Mouse (Mus musculus): ENCODE measurements at regions not wholly inside any gene's neighbourhood (a gene's known extent, or its start where the extent isn't known, plus 50 kb on each side); places are given as distances from the start of the nearest gene placed in this dataset.

DNA sequence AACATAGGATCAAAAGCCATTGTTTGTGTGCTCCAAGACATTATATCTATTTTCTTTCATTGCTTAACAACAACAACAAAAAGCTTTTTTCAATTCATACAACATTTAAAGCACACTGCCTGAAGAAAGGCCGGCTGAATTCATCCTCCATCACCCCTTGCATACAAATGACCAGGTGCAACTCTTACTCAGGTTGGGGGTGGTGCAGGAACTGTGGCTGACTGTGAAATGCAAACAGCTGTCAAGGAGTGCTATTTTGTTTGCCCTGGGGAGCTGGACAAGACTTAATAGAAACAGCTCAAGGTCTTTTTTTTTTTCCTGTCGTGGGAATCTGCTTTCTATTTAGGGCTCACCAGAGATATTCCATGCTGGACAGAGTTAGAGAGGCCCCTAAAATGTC lies 406.6 kb upstream of the Cldn34d start:
- DNase-seq (ENCODE audit: extremely low spot score, low spot score) = no peak

DNA sequence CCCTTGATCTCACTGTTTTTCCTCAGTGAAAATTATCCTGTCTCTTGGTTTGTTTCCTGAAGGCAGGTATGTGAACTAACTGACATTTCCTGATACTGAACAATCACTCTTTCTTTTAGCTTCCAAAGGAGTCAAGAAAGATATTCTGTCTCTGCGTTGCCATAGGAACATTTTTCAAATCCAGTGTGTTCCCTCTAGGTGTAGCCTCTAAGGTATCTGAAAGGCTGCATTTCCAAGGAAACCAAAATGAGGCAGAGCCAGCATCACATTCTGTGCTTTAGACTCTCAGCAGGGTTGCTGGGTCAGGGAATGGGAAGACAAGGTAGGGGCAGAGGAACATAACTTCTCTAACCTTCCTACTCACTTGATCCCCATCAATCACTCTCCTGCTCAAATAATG lies 411.2 kb upstream of the Cldn34d start:
- DNase-seq (ENCODE audit: extremely low spot score, low spot score) = no peak

DNA sequence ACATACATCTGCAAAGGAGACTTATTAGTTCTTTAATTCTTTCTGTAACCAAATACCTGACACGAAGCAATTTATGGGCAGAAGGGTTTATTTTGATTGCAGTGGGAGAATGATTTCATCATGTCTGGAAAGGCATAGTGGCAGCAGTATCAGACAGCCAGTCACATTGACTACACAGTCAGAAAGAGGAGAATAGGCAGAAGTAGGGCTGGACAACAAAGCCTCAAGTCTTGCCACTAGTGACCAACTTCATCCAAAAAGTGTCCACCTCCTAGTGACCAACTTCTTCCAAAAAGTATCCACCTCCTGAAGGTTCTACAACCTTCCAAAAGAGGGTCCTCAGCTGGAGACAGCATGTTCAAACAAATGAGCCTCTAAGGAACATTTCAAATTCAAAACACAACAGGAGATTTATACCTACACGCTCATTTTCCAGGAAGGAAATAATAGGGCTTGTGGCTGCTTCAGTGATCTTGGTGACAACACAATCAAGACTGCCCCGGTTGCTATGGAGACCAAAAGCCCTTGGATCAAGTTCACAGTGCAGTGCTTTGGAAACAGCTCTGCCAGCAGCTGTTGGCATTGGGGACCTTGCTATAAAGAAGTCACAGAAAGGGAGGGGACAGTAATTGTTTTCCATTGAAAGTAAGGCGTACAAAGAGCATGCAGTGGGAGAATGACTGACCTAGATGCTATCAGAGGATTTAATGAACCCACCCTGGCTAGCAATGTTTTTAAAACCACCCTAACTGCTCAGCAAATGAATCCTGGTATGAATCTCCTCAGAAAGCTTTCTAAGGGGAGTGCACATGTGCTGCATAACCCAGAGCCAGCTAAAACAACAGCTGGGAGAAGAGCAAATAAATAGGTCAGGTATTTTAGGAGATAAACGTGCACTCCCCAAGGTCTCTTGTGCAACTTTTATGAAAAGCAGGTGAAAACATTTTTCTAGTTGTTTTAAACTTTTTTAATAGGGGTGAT lies 448.0 kb upstream of the Cldn34d start:
- DNase-seq (ENCODE audit: extremely low spot score, low spot score) = peak; percentile 35

DNA sequence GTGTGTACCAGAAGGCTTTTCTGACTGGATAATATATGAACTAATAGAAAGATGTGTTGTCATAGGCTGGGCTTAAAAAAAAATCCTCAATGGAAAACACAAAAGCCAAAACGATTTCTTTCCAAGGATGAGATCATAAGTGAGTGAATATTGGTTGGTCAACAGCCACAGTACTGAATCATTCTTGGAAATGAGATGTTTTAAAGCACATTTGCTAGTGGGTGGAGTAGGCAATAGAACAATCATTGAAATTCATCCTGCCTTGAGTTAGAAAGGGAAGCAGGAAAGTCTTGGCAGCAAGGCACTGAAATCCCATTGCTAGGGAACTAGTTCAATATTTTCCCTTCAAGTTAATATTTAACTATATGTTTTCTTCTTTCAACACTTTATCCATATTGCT lies 449.3 kb upstream of the Cldn34d start:
- DNase-seq (ENCODE audit: extremely low spot score, low spot score) = no peak

DNA sequence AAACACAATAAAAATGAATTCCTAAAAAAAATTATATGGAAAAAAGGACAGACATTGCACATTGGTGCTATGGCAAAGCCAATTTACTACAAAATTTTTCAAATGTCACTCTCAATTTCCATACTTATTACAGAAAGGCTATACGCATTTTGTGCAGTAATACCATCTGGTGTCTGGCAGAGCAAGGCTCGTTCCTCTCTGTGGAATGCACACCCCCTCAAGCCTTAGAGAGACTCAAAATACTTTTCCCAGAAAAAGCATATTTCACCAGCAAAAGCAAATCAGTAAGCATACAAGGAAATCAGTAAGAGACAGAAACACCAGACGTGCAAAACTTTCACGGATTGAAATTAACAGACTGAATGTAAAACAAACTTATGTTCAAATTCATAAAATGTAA lies 431.0 kb upstream of the Tbl1x start:
- no peak for DNase-seq (ENCODE audit: extremely low spot score, low spot score)

DNA sequence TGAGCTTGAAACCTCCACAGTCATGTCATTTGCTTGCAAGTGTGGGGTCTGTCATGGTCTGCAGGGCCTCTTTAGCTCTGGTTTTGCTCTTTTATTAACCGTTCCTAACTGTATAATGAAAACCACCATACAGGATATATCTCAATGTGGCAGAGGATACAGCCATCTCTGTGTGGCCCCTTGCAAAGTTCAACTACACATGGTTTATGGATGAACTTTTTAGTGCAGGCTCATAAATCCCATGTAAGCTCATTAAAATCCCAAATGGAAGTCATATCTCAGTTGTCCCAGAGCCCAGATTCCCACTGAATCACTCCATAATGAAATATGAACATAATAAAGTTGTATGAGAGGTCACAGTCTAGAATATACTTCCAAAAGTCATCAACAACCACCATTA lies 428.1 kb upstream of the Tbl1x start:
- DNase-seq (ENCODE audit: extremely low spot score, low spot score) = no peak

DNA sequence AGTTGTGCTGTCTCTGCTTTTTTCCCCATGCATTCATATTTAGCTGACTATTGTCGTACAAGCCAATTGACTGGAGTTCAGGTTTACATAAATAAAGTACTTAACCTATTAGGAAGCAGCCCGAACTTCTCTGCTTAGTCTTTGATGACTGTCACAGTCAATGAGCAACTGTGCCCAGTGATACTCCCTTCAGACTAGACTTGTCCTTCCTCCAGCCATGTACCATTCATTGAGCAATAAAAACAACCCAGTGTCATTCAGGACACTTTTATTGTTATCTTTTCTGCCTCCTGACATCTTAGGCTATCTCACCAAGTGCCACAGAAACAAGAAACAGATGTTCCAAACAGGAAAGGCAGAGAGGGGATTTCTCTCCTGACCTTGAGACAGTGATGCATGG lies 389.1 kb upstream of the Tbl1x start:
- no peak for DNase-seq (ENCODE audit: extremely low spot score, low spot score)
